Mouse (Mus musculus) olfactory bulb, adult 2 months (tissue): ENCODE data around the gene Uba52. TPM values are rescaled to one million over a fixed set of nuclear protein-coding genes. Genes with fewer than 3 reads are reported as not detected.

ENCODE experiments used
- H3K27ac ChIP-seq: fragments of 200-500 bp; 2 replicates; pipeline ENCODE4 v1.5.1; 2012; ENCODE audit warnings: low read depth, low read length; ENCODE audit not compliant: insufficient read depth
- H3K4me1 ChIP-seq: fragments of 200-500 bp; 2 replicates; pipeline ENCODE4 v1.6.1; 2012; ENCODE audit warnings: low read length; ENCODE audit not compliant: control insufficient read depth, insufficient read depth
- H3K4me3 ChIP-seq: fragments of 200-500 bp; 2 replicates; pipeline ENCODE4 v1.5.1; 2012; ENCODE audit warnings: mild to moderate bottlenecking, low read depth, low read length, moderate library complexity; ENCODE audit not compliant: insufficient read depth
- CTCF ChIP-seq: fragments of 200-500 bp; IDR thresholded peaks from 2 replicates; pipeline ENCODE4 v1.5.1; 2012; ENCODE audit warnings: low read depth, mild to moderate bottlenecking, low read length, moderate library complexity; ENCODE audit not compliant: insufficient read depth
- POLR2A ChIP-seq: fragments of 200-500 bp; IDR thresholded peaks from 2 replicates; pipeline ENCODE4 v1.6.1; 2012; ENCODE audit warnings: mild to moderate bottlenecking, low read depth, low read length, moderate library complexity; ENCODE audit not compliant: insufficient read depth
- WGBS: fragments of 180-500 bp; shearing (Covaris S2); methylation state at CpG from one replicate; pipeline ENCODE4 v1.1.7; 2018; 5-methylcytosine and 5-hydroxymethylcytosine counted together
- polyA plus RNA-seq: library from polyadenylated mRNA; stranded (reverse); fragments of >200 nt; gene quantifications from 2 replicates; pipeline ENCODE4 v1.2.4, GENCODE M21; 2012; ENCODE audit warnings: low replicate concordance; ENCODE audit not compliant: missing spikeins, insufficient read depth, insufficient read length

Gene Uba52
- polyA plus RNA-seq, 1 experiment: not detected

- no peak for TF ChIP-seq POLR2A
- TF ChIP-seq CTCF: no peak
- H3K4me3 ChIP-seq: peak overlapping the region; percentile 89
- under 1% methylated on average over 8 of the region's 8 CpGs for WGBS
- peaks cover 12% of the 10 kb centered on the region for H3K4me1 ChIP-seq
- peak overlapping the region; percentile 63 for H3K27ac ChIP-seq
Observed at GRCm38 (mm10) chr8:70527111-70527511, 16.5 kb upstream of the Uba52 start.

- H3K27ac ChIP-seq: peak overlapping the region; percentile 89
- peak; percentile 87 for TF ChIP-seq POLR2A
- TF ChIP-seq CTCF: 0 out of 2 replicates have a peak, but pooled peaks have one; percentile 13
- peak overlapping the region; percentile 77 for H3K4me3 ChIP-seq
- WGBS: under 1% methylated on average over 51 of the region's 51 CpGs
- no peaks in the 10 kb centered on the region for H3K4me1 ChIP-seq
Observed at GRCm38 (mm10) chr8:70522592-70523403, 12.2 kb upstream of the Uba52 start.

GRCm38 (mm10) chr8:70519606-70520005 lies 9.0 kb upstream of the Uba52 start:
- H3K27ac ChIP-seq: no peak overlapping the region
- H3K4me3 ChIP-seq: no peak overlapping the region
- TF ChIP-seq CTCF (no peak), POLR2A (no peak)
- no peaks in the 10 kb centered on the region for H3K4me1 ChIP-seq
- WGBS: 45% methylated on average over 2 of the region's 2 CpGs

- Histone ChIP-seq H3K4me1 (no peaks in the 10 kb centered on the region), H3K4me3 (no peak overlapping the region), H3K27ac (no peak overlapping the region)
- TF ChIP-seq POLR2A (no peak), CTCF (no peak)
- WGBS: 81% methylated on average over 6 of the region's 6 CpGs
Observed at GRCm38 (mm10) chr8:70519043-70519442, 8.4 kb upstream of the Uba52 start.

GRCm38 (mm10) chr8:70517940-70518643 lies 7.5 kb upstream of the Uba52 start:
- WGBS: 76% methylated on average over 10 of the region's 10 CpGs

GRCm38 (mm10) chr8:70513441-70513840 lies 2.8 kb upstream of the Uba52 start:
- Histone ChIP-seq H3K4me3 (no peak overlapping the region), H3K4me1 (peaks cover 8% of the 10 kb centered on the region), H3K27ac (no peak overlapping the region)
- WGBS: 2% methylated on average over 2 of the region's 2 CpGs
- TF ChIP-seq POLR2A: no peak

More at GRCm38 (mm10) chr8:70517940-70518643, 7.5 kb upstream of the Uba52 start:
- no peak for TF ChIP-seq POLR2A
- no peak for TF ChIP-seq CTCF
- no peak overlapping the region for H3K4me3 ChIP-seq
- no peak overlapping the region for H3K27ac ChIP-seq
- H3K4me1 ChIP-seq: no peaks in the 10 kb centered on the region; the same call in 1 of the 2 replicates

- WGBS: 93% methylated on average over 11 of the region's 11 CpGs
- Histone ChIP-seq H3K4me3 (no peak overlapping the region), H3K4me1 (peaks cover 10% of the 10 kb centered on the region), H3K27ac (no peak overlapping the region)
- TF ChIP-seq POLR2A: no peak
- TF ChIP-seq CTCF: no peak
Observed at GRCm38 (mm10) chr8:70512253-70512903, 1.8 kb upstream of the Uba52 start.

- TF ChIP-seq CTCF: no peak
- TF ChIP-seq POLR2A: no peak
- WGBS: 98% methylated on average over 2 of the region's 2 CpGs
- no peak overlapping the region for H3K27ac ChIP-seq
Observed at GRCm38 (mm10) chr8:70511770-70512169, 1.2 kb upstream of the Uba52 start.

DNA sequence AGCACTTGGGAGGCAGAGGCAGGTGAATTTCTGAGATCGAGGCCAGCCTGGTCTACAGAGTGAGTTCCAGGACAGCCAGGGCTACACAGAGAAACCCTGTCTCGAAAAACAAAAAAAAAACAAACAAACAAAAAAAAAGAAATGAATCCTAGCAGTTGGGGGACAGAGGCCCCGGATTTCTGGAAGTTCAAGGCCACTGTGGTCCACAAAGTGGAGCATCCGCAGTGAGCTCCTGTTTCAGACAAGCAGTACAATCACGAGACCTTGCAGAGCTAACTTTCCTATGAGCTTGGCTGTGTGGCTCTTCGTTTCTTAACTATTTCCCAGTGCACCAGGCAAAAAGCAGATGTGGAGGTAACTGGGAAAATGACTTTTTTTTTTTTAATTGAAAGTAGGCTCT lies 573 bp upstream of the Uba52 start:
- Histone ChIP-seq H3K4me3 (peak overlapping the region; percentile 93), H3K27ac (peak overlapping the region; percentile 91; the same call in 1 of the 2 replicates), H3K4me1 (peaks cover 10% of the 10 kb centered on the region)
- WGBS: 86% methylated on average over 6 of the region's 6 CpGs

More at GRCm38 (mm10) chr8:70511770-70512169, 1.2 kb upstream of the Uba52 start:
- Histone ChIP-seq H3K4me3 (no peak overlapping the region), H3K4me1 (peaks cover 10% of the 10 kb centered on the region)
